ENCODE assay signal across 15 mouse cellular contexts in genomic region chr4:145009934-145010333, GRCm38 (mm10).
DNase-seq lines count a peak whose midpoint lies in the region; TF ChIP-seq lines count a peak whose summit lies in the region.
"Had no signal": no experiment of that assay in that cellular context is flagged by ENCODE, and none has a peak within 500 bp of the region (broad histone marks: within the 10 kb centered on the region; RNA-seq: fewer than 3 reads in every experiment).

No protein-coding gene starts in this region.

- no peaks in the 10 kb centered on the region for H3K36me3 ChIP-seq in kidney, adult 2 months (ENCODE audit: control insufficient read depth, insufficient read depth, low read length)
- H3K36me3 ChIP-seq in thymus, adult 2 months (ENCODE audit: control insufficient read depth, insufficient read depth, low read length) = no peaks in the 10 kb centered on the region

- peak; percentile 60 for DNase-seq in kidney, adult 2 months
- DNase-seq in kidney, postnatal 4 days = no peak
- no peak for DNase-seq in thymus, adult 2 months
- no peak for DNase-seq in thymus, postnatal 14 days
- peak; percentile 59 to 70 for DNase-seq in kidney, postnatal 25 days
- no peak for DNase-seq in layer of hippocampus, adult 2 months (ENCODE audit: low spot score in 2 of 2)
- DNase-seq in left cerebral cortex, adult 9 months (ENCODE audit: low spot score in 2 of 2) = no peak
- DNase-seq: B cell, adult 2 months; cerebellum, adult 11-12 months; gastrocnemius, postnatal 36 days; right cerebral cortex, postnatal 4 days had no signal

- TF ChIP-seq POLR2A in kidney, adult 2 months (IDR thresholded peaks at IDR 0.05; ENCODE audit: low read depth, low read length) = no peak
- TF ChIP-seq POLR2A in thymus, adult 2 months (IDR thresholded peaks at IDR 0.05; ENCODE audit: control insufficient read depth, extremely low read depth, insufficient read depth, low read length, poor library complexity) = no peak

- no peak for TF ChIP-seq CTCF in kidney, adult 2 months (conservative IDR thresholded peaks at IDR 0.05; ENCODE audit: insufficient read depth, insufficient read length, low read depth, low read length)
- TF ChIP-seq CTCF in thymus, adult 2 months (IDR thresholded peaks at IDR 0.05; ENCODE audit: borderline replicate concordance, control insufficient read depth, extremely low read depth, insufficient read depth, low read length, poor library complexity) = no peak
- TF ChIP-seq CTCF in layer of hippocampus, adult 2 months (conservative IDR thresholded peaks at IDR 0.05) = no peak

- no peaks in the 10 kb centered on the region for H3K27me3 ChIP-seq in kidney, adult 2 months (replicated peaks; ENCODE audit: control insufficient read depth, insufficient read depth, low read length)
- H3K27me3 ChIP-seq in thymus, adult 2 months (ENCODE audit: control insufficient read depth, insufficient read depth, low read length) = no peaks in the 10 kb centered on the region
- H3K27me3 ChIP-seq: heart, embryonic 12.5 days; liver, embryonic 15.5 days; Patski had no signal

- H3K4me1 ChIP-seq in kidney, adult 2 months (ENCODE audit: control insufficient read depth, insufficient read depth, low read length) = peaks cover 36% of the 10 kb centered on the region
- peaks cover 42% of the 10 kb centered on the region for H3K4me1 ChIP-seq in thymus, adult 2 months (replicated peaks; ENCODE audit: control insufficient read depth, insufficient read depth, low read length)
- H3K4me1 ChIP-seq: hindbrain, embryonic 10.5 days had no signal

- H3K27ac ChIP-seq in kidney, adult 2 months (ENCODE audit: insufficient read depth, low read depth, low read length) = no peak overlapping the region
- peak overlapping the region; percentile 91 for H3K27ac ChIP-seq in thymus, adult 2 months (ENCODE audit: control insufficient read depth, insufficient read depth, low read length)
- no peak overlapping the region for H3K27ac ChIP-seq in layer of hippocampus, adult 2 months
- H3K27ac ChIP-seq: hindbrain, embryonic 10.5 days; liver, embryonic 15.5 days had no signal

- H3K4me3 ChIP-seq in kidney, adult 2 months (ENCODE audit: insufficient read depth, low read depth, low read length) = no peak overlapping the region
- H3K4me3 ChIP-seq in thymus, adult 2 months (ENCODE audit: control insufficient read depth, insufficient read depth, low read length) = no peak overlapping the region
- no peak overlapping the region for H3K4me3 ChIP-seq in layer of hippocampus, adult 2 months
- H3K4me3 ChIP-seq: heart, embryonic 12.5 days; hindbrain, embryonic 10.5 days; liver, embryonic 15.5 days had no signal

- 32% methylated on average over 7 of the region's 7 CpGs for WGBS in kidney, adult 2 months
- 97% methylated on average over 7 of the region's 7 CpGs for WGBS in thymus, adult 2 months

Comparison
In these comparisons a context has a peak if more than half of its experiments do, and no peak if none do; other contexts are left out.
1. DNase-seq: peak in kidney, adult 2 months (single experiment) and kidney, postnatal 25 days (2 of 2); none in kidney, postnatal 4 days (0 of 2), thymus, adult 2 months (single experiment), thymus, postnatal 14 days (single experiment), layer of hippocampus, adult 2 months (0 of 2) and left cerebral cortex, adult 9 months (0 of 2).